Mouse (Mus musculus) liver, embryonic 16.5 days (tissue): ENCODE measurements at regions not wholly inside any gene's neighbourhood (a gene's known extent, or its start where the extent isn't known, plus 50 kb on each side); places are given as distances from the start of the nearest gene placed in this dataset.
"Not testable (repeated sequence)": the region's sequence is repeated elsewhere in the genome, so short reads cannot be mapped to it uniquely, and the experiment has no call there.

ENCODE experiments used
- ATAC-seq: fragments of 200-750 bp; cut with Nextera tagmentation; 2 replicates; pipeline ENCODE4 v1.8.0; 2017; ENCODE audit warnings: low read depth, mild to moderate bottlenecking, moderate number of reproducible peaks, moderate library complexity
- H3K27ac ChIP-seq: fragments of 300-500 bp; sonication (generic); 2 replicates; pipeline ENCODE4 v1.5.1; 2014; ENCODE audit warnings: mild to moderate bottlenecking, low read length
- H3K27me3 ChIP-seq: fragments of 300-500 bp; sonication (generic); 2 replicates; pipeline ENCODE4 v1.6.1; 2014; ENCODE audit warnings: low read depth, low read length, mixed read lengths; ENCODE audit not compliant: control insufficient read depth, insufficient read depth
- H3K36me3 ChIP-seq: fragments of 300-500 bp; sonication (generic); 2 replicates; pipeline ENCODE4 v1.6.1; 2014; ENCODE audit warnings: mild to moderate bottlenecking; ENCODE audit not compliant: control insufficient read depth, insufficient read depth
- H3K4me1 ChIP-seq: fragments of 300-500 bp; sonication (generic); 2 replicates; pipeline ENCODE4 v1.6.1; 2014; ENCODE audit warnings: low read depth, low read length, mixed read lengths; ENCODE audit not compliant: control insufficient read depth
- H3K4me2 ChIP-seq: fragments of 300-500 bp; sonication (generic); 2 replicates; pipeline ENCODE4 v1.6.1; 2014; ENCODE audit warnings: low read depth, low read length, mixed read lengths
- H3K4me3 ChIP-seq: fragments of 300-500 bp; sonication (generic); 2 replicates; pipeline ENCODE4 v1.5.1; 2014; ENCODE audit warnings: low read depth, mild to moderate bottlenecking, low read length
- H3K9ac ChIP-seq: fragments of 300-500 bp; sonication (generic); 2 replicates; pipeline ENCODE4 v1.6.1; 2014; ENCODE audit warnings: low read depth, low read length
- H3K9me3 ChIP-seq: fragments of 300-500 bp; sonication (generic); replicated peaks from 2 replicates; pipeline ENCODE4 v1.6.1; 2016; ENCODE audit warnings: low read length; ENCODE audit not compliant: control insufficient read depth
- WGBS: fragments of 180-500 bp; shearing (Covaris S2); extraction: QIAGEN DNeasy Blood & Tissue Kit; methylation state at CpG from one replicate; pipeline ENCODE4 v1.1.7; 2014; ENCODE audit not compliant: insufficient replicate concordance; 5-methylcytosine and 5-hydroxymethylcytosine counted together

DNA sequence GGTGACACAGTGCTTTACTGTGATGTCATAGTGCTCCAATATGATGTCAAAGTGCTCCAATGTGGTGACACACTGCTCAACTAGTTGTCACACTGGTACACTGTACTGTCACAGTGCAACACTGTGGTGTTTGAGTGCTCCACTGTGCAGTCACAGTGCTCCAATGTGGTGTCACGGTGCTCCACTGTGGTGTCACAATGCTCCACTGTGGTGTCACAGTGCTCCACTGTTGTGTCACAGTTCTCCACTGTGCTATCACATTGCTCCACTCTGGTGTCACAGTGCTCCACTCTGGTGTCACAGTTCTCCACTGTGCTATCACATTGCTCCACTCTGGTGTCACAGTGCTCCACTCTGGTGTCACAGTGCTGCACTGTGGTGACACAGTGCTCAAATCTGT is 87.9 kb upstream of the Scaf8 start:
- H3K9ac ChIP-seq, H3K27me3 ChIP-seq, H3K4me2 ChIP-seq, H3K4me1 ChIP-seq, H3K4me3 ChIP-seq, H3K27ac ChIP-seq, ATAC-seq, H3K36me3 ChIP-seq, H3K9me3 ChIP-seq: not testable (repeated sequence)
- 42% methylated on average over 1 of the region's 1 CpGs for WGBS

DNA sequence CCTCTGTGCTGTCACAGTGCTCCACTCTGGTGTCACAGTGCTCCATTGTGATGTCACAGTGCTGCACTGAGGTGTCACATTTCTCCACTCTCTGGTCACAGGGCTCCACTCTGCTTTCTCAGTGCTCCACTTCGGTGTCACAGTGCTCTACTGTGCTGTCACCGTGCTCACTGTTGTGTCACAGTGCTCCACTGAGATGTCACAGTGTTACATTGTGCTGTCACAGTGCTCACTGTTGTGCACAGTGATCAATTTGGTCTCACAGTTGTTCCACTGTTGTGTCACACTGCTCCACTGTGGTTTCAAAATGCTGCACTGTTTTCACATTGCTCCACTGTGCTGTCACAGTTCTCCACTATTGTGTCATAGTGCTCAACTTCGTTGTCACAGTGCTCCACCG is 87.4 kb upstream of the Scaf8 start:
- Histone ChIP-seq H3K9me3 (peaks cover 3% of the 10 kb centered on the region; the same call in 1 of the 2 replicates), H3K36me3 (no peaks in the 10 kb centered on the region), H3K4me3 (no peak overlapping the region), H3K9ac (no peak overlapping the region), H3K27me3 (no peaks in the 10 kb centered on the region), H3K4me2 (no peak overlapping the region), H3K4me1 (no peaks in the 10 kb centered on the region), H3K27ac (no peak overlapping the region)
- no peak for ATAC-seq
- 50% methylated on average over 4 of the region's 4 CpGs for WGBS

DNA sequence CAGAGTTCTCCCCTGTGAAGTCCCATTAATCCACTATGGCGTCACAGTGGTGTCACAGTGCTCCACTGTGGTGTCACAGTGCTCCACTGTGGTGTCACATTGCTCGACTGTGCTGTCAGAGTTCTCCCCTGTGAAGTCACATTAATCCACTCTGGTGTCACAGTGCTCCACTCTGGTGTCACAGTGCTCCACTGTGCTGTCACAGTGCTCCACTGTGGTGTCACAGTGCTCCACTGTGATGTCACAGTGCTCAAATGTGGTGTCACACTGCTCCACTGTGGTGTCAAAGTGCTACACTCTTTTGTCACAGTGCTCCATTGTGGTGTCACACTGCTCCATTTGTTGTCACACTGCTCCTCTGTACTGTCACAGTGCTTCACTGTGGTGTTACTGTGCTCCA is 85.0 kb upstream of the Scaf8 start:
- H3K4me2 ChIP-seq, H3K4me3 ChIP-seq, H3K9ac ChIP-seq, H3K36me3 ChIP-seq, H3K27ac ChIP-seq, H3K4me1 ChIP-seq, H3K9me3 ChIP-seq, H3K27me3 ChIP-seq: not testable (repeated sequence)
- WGBS: 32% methylated on average over 2 of the region's 2 CpGs
- peak; percentile 25; the same call in 1 of the 2 replicates for ATAC-seq

DNA sequence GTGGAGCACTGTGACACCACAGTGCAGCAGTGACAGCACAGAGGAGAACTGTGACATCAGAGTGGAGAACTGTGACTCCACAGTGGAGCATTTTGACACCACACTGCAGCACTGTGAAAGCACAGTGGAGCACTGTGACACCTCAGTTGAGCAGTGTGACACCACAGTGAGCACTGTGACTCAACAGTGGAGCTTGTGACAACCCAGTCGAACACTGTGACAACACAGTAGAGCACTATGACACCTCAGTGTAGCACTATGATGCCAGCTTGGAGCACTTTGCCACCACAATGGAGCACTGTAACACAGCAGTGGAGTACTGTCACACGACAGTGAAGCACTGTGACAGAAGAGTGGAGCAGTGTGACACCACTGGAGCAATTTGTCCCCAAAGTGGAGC is 79.7 kb upstream of the Scaf8 start:
- no peak overlapping the region for H3K9ac ChIP-seq
- no peak overlapping the region for H3K4me3 ChIP-seq
- H3K36me3 ChIP-seq: no peaks in the 10 kb centered on the region
- H3K27me3 ChIP-seq: no peaks in the 10 kb centered on the region
- H3K27ac ChIP-seq: no peak overlapping the region
- 43% methylated on average over 2 of the region's 2 CpGs for WGBS
- ATAC-seq: no peak
- H3K4me2 ChIP-seq: no peak overlapping the region
- H3K9me3 ChIP-seq: peaks cover 3% of the 10 kb centered on the region; the same call in 1 of the 2 replicates
- H3K4me1 ChIP-seq: no peaks in the 10 kb centered on the region

DNA sequence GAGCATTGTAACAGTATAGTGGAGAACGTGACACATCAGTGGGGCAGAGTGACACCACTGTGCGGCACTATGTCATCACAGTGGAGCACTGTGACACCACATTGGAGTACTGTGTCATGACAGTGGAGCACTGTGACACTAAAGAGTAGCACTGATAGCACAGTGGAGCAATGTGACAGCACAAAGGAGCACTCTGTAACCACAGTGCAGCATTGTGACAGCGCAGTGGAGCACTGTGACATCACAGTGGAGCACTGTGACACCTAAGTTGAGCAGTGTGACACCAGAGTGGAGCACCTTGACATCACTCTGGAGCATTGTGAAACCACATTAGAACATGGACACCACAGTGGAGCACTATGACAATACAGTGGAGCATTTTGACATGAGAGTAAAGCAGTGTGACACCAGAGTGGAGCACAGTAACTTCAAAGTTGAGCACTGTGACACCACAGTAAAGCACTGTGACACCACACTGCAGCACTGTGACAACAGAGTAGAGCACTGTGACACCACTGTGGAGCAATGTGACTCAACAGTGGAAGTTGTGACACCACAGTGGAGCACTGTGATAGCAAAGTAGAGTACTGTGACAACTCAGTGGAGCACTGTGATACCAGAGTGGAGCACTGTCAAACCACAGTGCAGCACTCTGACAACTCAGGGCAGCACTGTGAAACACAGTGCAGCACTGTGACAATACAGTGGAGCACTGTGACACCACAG is 77.5 kb upstream of the Scaf8 start:
- H3K4me2 ChIP-seq: no peak overlapping the region
- no peaks in the 10 kb centered on the region for H3K27me3 ChIP-seq
- no peak overlapping the region for H3K4me3 ChIP-seq
- no peaks in the 10 kb centered on the region for H3K9me3 ChIP-seq
- no peak overlapping the region for H3K9ac ChIP-seq
- H3K4me1 ChIP-seq: no peaks in the 10 kb centered on the region
- no peaks in the 10 kb centered on the region for H3K36me3 ChIP-seq
- ATAC-seq: no peak
- 30% methylated on average over 3 of the region's 3 CpGs for WGBS
- H3K27ac ChIP-seq: no peak overlapping the region

DNA sequence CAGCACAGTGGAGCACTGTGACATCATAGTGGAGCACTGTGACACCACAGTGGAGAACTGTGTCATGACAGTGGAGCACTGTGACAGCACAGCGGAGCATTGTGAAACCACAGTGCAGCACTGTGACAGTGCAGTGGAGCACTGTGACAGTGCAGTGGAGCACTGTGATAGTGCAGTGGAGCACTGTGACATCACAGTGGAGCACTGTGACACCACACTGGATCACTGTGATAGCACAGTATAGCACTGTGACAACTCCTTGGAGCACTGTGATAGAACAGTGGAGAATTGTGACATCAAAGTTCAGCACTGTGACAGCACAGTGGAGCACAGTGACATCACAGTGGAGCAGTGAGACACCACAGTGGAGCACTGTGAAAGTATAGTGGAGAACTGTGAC is 76.7 kb upstream of the Scaf8 start:
- Histone ChIP-seq H3K27me3 (no peaks in the 10 kb centered on the region), H3K4me2 (no peak overlapping the region), H3K36me3 (no peaks in the 10 kb centered on the region), H3K27ac (no peak overlapping the region), H3K9me3 (no peaks in the 10 kb centered on the region), H3K4me1 (no peaks in the 10 kb centered on the region), H3K4me3 (no peak overlapping the region), H3K9ac (no peak overlapping the region)
- 71% methylated on average over 1 of the region's 1 CpGs for WGBS
- ATAC-seq: no peak

DNA sequence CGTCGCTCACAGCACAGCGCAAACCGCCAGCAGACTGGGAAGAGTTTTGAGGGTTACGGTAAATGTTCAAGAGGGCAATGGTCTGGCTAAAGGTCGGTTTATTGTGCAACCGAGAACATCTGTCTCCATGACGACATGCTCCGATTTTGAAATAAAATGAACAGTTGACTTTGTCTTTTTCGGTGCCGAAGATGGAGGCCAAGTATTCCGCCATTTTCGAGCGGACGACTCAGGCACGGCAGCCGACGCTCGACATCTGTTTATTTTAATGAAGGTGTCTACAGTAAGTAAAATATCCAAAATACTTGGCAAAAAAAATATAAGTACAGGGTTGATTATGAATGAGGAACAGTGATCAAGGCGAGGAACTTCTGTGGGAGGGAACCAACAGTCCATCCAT is 70.3 kb upstream of the Scaf8 start:
- H3K27ac ChIP-seq, H3K36me3 ChIP-seq, ATAC-seq, H3K27me3 ChIP-seq, H3K9me3 ChIP-seq, H3K9ac ChIP-seq, H3K4me1 ChIP-seq, H3K4me3 ChIP-seq, H3K4me2 ChIP-seq: not testable (repeated sequence)
- 76% methylated on average over 20 of the region's 20 CpGs for whole genome bisulfite sequencing

DNA sequence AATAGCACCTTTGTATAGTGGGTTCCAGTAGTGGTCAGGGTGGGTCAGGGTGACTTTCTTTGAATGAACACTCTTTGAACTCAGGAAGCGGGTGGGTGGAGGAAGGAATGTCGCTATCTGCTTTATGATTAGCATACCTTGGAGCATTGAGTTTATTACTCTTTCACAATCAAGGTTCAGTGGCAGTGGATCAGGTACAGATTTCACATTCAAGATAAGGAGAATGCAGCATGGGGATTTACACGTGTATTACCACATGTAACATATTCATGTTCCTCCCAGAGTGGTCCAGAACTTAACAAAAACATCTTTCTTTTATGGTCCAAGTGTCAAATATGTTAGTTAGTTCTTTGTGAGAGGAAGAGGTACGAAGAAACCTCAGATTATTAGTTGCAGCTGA is 60.9 kb upstream of the Scaf8 start:
- not testable (repeated sequence) for H3K4me2 ChIP-seq, H3K27me3 ChIP-seq, ATAC-seq, H3K4me1 ChIP-seq, H3K4me3 ChIP-seq, H3K36me3 ChIP-seq, H3K27ac ChIP-seq, H3K9ac ChIP-seq, H3K9me3 ChIP-seq
- 45% methylated on average over 4 of the region's 4 CpGs for WGBS

DNA sequence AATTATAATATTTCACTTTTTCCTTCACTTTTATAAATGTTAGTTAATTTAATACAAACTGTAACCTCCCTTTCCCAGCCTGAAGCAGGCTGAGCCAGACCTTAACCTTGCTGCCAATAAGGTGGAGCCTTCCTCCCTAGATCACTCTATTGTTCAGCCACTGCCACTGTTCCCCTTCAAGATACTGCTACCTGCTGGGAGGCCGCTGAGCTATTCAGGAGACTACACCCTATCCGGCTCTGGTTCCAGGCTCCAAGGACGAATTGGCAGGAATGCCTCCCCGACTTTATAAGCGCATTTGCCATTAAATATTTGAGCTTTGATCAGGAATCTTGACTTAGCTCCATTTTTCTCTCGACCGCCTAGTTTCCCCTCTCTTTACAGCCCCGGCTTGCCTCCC is 59.9 kb upstream of the Scaf8 start:
- not testable (repeated sequence) for H3K4me2 ChIP-seq, H3K9ac ChIP-seq, H3K36me3 ChIP-seq, H3K4me3 ChIP-seq, H3K27ac ChIP-seq, H3K27me3 ChIP-seq, ATAC-seq, H3K9me3 ChIP-seq, H3K4me1 ChIP-seq
- WGBS: 42% methylated on average over 8 of the region's 8 CpGs
